Mouse (Mus musculus): ENCODE data around the gene Lhpp. TPM values are rescaled to one million over a fixed set of nuclear protein-coding genes. Genes with fewer than 3 reads are reported as not detected.
A peak's percentile ranks its signal among the peaks of the same experiment; 100 is the strongest.

Lhpp gene
- polyA plus RNA-seq, 1 experiment from 2014 or later: 23.7 TPM

DNA sequence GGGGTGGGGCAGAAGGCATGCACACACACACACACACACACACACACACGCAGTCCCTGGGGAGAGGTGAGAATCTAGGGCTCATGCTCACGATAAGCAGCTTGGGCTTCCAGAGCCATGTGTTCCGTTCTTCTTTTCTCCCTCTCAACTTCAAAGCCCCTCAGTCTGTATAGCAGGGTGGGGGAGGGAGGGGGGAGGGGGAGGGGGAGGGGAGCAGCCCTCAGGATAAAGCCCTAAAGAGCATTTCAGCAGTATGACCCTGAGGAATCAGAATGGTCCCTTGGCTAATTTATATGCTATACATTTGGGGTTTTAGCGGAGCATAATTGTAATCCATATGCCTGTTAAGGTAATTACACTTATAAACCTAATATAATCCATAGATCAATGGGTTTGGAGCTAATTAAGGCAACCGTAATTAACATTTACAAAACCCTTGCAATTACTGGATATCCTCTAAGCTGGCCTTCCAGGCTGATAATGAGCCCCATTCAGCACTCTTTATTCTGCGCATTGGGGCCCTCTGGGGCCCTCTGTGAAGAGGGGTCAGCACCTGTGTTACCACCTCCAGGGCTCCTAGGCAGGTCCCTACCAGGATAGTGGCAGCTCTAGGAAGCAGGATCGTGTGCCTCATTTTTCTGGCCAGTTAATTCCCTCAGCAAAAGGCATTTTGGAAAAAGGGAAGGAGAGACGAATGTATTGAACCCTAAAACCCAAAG, 55.4 kb downstream of the Lhpp start:
- Histone ChIP-seq H3K4me2 (ENCODE audit: low read depth, low read length) (no peak overlapping the region), H3K27me3 (ENCODE audit: control insufficient read depth, insufficient read depth, low read length) (no peaks in the 10 kb centered on the region), H3K4me1 (ENCODE audit: control insufficient read depth, insufficient read depth, low read length) (peaks cover 20% of the 10 kb centered on the region), H3K36me3 (ENCODE audit: control insufficient read depth, insufficient read depth) (no peaks in the 10 kb centered on the region), H3K27ac (ENCODE audit: low read length) (no peak overlapping the region), H3K9ac (ENCODE audit: low read length) (no peak overlapping the region), H3K4me3 (ENCODE audit: low read length) (no peak overlapping the region), H3K9me3 (replicated peaks; ENCODE audit: control insufficient read depth, low read length) (no peaks in the 10 kb centered on the region)
- WGBS: 68% methylated on average over 8 of the region's 8 CpGs
- no peak for ATAC-seq (replicated peaks; ENCODE audit: extremely low read depth, insufficient read depth, low FRiP score)

DNA sequence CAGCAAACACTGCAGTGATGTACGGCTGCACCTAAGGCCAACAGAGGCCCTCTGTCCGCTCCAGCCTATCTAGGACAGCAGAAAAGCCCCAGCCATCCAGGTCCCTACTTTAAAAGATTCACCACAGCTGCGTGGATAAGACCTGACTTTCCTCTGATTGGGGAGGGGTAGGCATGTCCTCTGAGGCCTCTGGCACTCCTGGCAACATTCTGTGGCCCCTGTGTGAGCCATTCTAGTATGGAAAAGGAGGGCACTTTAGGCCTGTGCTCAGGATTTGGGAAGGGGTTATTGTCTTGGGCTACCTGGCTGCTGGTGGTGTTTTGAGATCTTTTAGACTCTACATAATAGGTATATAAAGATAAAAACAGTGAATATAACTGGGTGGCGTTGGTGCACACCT, 56.1 kb downstream of the Lhpp start:
- H3K36me3 ChIP-seq (ENCODE audit: control insufficient read depth, insufficient read depth): no peaks in the 10 kb centered on the region
- no peak overlapping the region for H3K9ac ChIP-seq (ENCODE audit: low read length)
- ATAC-seq (replicated peaks; ENCODE audit: extremely low read depth, insufficient read depth, low FRiP score): no peak

DNA sequence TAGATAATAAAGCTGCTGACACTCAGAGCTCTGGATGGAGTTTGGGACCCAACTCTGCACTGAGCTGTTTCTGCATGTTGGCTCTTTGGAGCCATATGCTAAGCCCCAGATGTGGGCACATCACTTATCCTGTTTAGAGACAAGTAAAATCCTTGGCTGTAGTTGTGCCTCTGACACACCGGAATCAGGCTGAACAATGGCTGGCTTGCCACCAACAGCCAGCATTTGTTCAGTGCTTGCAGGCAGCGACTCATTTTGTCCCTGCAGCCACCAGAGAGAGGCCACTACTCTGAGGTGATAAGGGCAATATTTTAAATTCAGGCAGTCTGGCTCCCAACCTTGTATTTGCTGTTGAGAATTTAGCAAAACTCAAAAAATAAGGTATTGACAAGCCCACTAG, 58.2 kb downstream of the Lhpp start:
- Histone ChIP-seq H3K9ac (ENCODE audit: low read length) (no peak overlapping the region), H3K27me3 (ENCODE audit: control insufficient read depth, insufficient read depth, low read length) (no peaks in the 10 kb centered on the region), H3K4me3 (ENCODE audit: low read length) (no peak overlapping the region), H3K27ac (ENCODE audit: low read length) (peak overlapping the region; percentile 47), H3K4me1 (ENCODE audit: control insufficient read depth, insufficient read depth, low read length) (peaks cover 9% of the 10 kb centered on the region), H3K9me3 (replicated peaks; ENCODE audit: control insufficient read depth, low read length) (no peaks in the 10 kb centered on the region), H3K36me3 (ENCODE audit: control insufficient read depth, insufficient read depth) (no peaks in the 10 kb centered on the region), H3K4me2 (ENCODE audit: low read depth, low read length) (no peak overlapping the region)
- 30% methylated on average over 2 of the region's 2 CpGs for WGBS
- peak; percentile 38; the same call in 1 of the 2 replicates for ATAC-seq (replicated peaks; ENCODE audit: extremely low read depth, insufficient read depth, low FRiP score)

More for the DNA sequence above, 56.1 kb downstream of the Lhpp start:
- Histone ChIP-seq H3K27ac (ENCODE audit: low read length) (no peak overlapping the region), H3K9me3 (replicated peaks; ENCODE audit: control insufficient read depth, low read length) (no peaks in the 10 kb centered on the region), H3K4me2 (ENCODE audit: low read depth, low read length) (no peak overlapping the region), H3K4me3 (ENCODE audit: low read length) (no peak overlapping the region), H3K4me1 (ENCODE audit: control insufficient read depth, insufficient read depth, low read length) (peaks cover 14% of the 10 kb centered on the region), H3K27me3 (ENCODE audit: control insufficient read depth, insufficient read depth, low read length) (no peaks in the 10 kb centered on the region)
- WGBS: 78% methylated on average over 4 of the region's 4 CpGs

DNA sequence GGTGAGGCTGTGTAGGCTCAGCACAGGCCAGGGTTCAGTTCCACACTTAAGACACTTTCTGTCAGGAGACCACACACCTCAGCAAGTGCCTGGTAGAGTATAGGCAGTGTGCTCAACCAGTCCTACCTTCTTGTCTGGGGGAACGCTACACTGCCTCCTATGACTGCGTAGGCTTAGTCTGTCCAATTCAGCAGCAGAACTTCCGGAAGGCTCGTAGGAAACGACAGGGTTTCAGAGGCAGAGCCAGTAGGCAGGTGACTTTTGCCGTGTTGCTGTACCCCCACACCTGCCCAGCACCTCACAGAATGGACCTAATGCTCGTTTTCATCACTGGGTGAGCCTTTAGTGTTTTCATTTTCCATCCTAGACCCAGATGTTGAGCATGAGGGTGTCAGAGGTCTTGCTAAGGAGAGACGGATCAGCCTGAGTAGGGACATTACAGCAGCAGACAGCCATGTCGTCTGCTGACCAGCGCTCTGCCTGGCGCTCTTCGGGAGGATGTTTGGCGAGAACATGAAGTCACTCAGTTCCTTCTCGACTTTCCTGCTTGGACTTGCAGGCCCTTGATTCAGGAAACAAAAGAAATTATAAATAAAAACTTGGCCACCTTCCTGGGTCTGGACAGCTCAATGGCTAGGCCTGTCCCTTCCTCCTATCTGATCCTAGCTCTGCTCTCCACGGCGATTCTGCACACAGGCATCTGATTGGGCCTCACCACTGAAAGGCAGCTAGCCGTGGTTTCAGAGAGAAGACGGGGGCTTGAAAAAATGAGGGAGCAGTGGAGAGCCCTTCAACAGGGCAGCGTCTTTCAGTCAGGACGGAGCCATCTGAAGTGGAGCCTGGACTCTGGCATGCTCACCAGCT, 59.8 kb downstream of the Lhpp start:
- 71% methylated on average over 20 of the region's 20 CpGs for WGBS

DNA sequence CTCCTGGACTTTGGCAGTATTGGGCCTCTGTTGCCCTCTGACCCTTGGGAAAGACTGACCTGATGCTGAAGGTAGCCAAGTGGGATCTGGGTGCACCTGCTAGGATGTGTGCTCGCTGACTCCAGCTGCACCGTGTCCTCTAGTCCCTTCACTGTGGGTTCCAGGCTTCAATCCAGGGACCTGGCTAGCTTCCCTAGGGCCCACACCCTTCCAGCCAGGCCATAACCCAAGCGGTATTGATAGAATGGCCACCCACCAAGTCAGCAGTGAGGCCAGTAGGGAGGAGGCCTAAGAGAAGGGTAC, 60.4 kb downstream of the Lhpp start:
- Histone ChIP-seq H3K27me3 (ENCODE audit: control insufficient read depth, insufficient read depth, low read length) (no peaks in the 10 kb centered on the region), H3K27ac (ENCODE audit: low read length) (peak overlapping the region; percentile 13), H3K4me3 (ENCODE audit: low read length) (no peak overlapping the region), H3K9ac (ENCODE audit: low read length) (no peak overlapping the region), H3K4me1 (ENCODE audit: control insufficient read depth, insufficient read depth, low read length) (peaks cover 20% of the 10 kb centered on the region), H3K36me3 (ENCODE audit: control insufficient read depth, insufficient read depth) (no peaks in the 10 kb centered on the region), H3K4me2 (ENCODE audit: low read depth, low read length) (no peak overlapping the region), H3K9me3 (replicated peaks; ENCODE audit: control insufficient read depth, low read length) (no peaks in the 10 kb centered on the region)
- ATAC-seq (replicated peaks; ENCODE audit: extremely low read depth, insufficient read depth, low FRiP score): no peak
- WGBS: 73% methylated on average over 3 of the region's 3 CpGs

More for the DNA sequence above, 59.8 kb downstream of the Lhpp start:
- Histone ChIP-seq H3K4me2 (ENCODE audit: low read depth, low read length) (no peak overlapping the region), H3K27ac (ENCODE audit: low read length) (peak overlapping the region; percentile 66), H3K9ac (ENCODE audit: low read length) (no peak overlapping the region), H3K4me1 (ENCODE audit: control insufficient read depth, insufficient read depth, low read length) (peaks cover 20% of the 10 kb centered on the region), H3K4me3 (ENCODE audit: low read length) (no peak overlapping the region), H3K27me3 (ENCODE audit: control insufficient read depth, insufficient read depth, low read length) (no peaks in the 10 kb centered on the region), H3K9me3 (replicated peaks; ENCODE audit: control insufficient read depth, low read length) (no peaks in the 10 kb centered on the region), H3K36me3 (ENCODE audit: control insufficient read depth, insufficient read depth) (no peaks in the 10 kb centered on the region)
- no peak for ATAC-seq (replicated peaks; ENCODE audit: extremely low read depth, insufficient read depth, low FRiP score)

DNA sequence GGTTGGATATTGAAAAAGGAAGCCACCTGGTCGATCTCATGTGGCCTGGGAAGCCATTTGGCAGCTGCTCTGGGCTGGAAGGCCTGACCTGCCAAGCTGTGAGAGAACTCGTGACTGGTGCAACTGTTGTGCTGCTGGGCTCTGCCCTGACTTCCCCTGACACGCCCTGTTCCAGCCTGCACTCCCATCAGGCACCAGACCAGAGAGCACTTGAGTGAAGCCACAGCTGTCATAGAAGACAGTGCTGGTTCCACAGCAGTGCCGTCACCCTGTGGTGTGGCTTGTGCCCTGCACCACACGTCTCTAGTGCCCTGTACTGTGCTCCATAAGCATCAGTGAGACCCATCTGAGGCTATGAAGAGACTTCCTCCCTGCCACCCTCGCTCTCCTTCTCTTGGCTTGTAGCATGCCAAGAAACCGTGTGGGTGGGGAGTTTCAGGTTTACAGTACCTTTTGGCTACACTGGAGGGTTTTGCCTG, 62.1 kb downstream of the Lhpp start:
- no peak overlapping the region for H3K4me3 ChIP-seq (ENCODE audit: low read length)
- H3K4me1 ChIP-seq (ENCODE audit: control insufficient read depth, insufficient read depth, low read length): peaks cover 20% of the 10 kb centered on the region
- peak overlapping the region; percentile 1; the same call in 1 of the 2 replicates for H3K27ac ChIP-seq (ENCODE audit: low read length)
- 0 out of 2 replicates have a peak, but pooled peaks have one; percentile 10 for ATAC-seq (replicated peaks; ENCODE audit: extremely low read depth, insufficient read depth, low FRiP score)
- H3K36me3 ChIP-seq (ENCODE audit: control insufficient read depth, insufficient read depth): no peaks in the 10 kb centered on the region
- no peaks in the 10 kb centered on the region for H3K27me3 ChIP-seq (ENCODE audit: control insufficient read depth, insufficient read depth, low read length)
- 55% methylated on average over 7 of the region's 7 CpGs for WGBS
- H3K9me3 ChIP-seq (replicated peaks; ENCODE audit: control insufficient read depth, low read length): no peaks in the 10 kb centered on the region
- no peak overlapping the region for H3K9ac ChIP-seq (ENCODE audit: low read length)
- H3K4me2 ChIP-seq (ENCODE audit: low read depth, low read length): no peak overlapping the region

DNA sequence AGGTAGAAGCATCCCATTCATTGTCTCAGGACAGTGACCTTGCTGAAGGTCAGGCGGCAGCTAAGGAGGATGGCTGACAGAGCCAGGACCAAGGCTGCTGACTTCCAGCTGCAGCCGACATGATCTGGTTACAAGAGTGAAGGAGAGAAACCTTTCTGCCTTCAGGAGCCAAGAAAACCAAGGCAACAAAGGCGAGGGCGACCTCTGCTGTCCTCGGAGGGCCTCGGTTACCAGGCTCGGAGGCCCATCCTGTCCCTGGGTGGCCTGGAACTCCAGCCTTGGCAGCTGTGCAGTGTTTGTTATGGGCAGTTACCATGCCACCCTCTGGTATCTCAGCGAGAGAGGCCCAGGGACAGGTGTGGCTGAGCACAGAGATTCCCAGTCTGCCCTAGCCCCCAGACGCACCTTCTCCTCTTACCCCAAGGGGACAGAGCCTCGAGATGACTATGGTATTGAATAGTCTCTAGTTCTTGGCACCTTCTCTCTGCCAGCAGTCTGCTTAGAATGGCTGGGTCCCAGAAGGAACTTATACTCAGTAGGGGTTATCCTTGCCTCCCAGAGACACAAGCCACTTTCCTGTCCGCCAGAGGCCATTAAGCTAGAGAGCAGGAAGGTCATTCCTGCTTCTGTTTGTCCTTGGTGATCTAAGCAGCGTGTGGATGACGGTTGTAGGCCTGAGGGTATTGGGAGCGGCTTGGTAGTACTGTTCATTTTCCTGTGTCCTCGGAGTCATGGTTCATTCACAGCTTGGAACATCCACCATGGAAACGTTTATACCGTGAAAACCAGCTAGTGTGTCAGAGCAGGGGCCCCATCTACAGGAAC, 63.7 kb downstream of the Lhpp start:
- no peaks in the 10 kb centered on the region for H3K9me3 ChIP-seq (replicated peaks; ENCODE audit: control insufficient read depth, low read length)
- no peaks in the 10 kb centered on the region for H3K36me3 ChIP-seq (ENCODE audit: control insufficient read depth, insufficient read depth)
- no peak overlapping the region for H3K4me3 ChIP-seq (ENCODE audit: low read length)
- no peak overlapping the region for H3K9ac ChIP-seq (ENCODE audit: low read length)
- H3K27me3 ChIP-seq (ENCODE audit: control insufficient read depth, insufficient read depth, low read length): no peaks in the 10 kb centered on the region
- peaks cover 18% of the 10 kb centered on the region for H3K4me1 ChIP-seq (ENCODE audit: control insufficient read depth, insufficient read depth, low read length)
- WGBS: 38% methylated on average over 17 of the region's 17 CpGs
- no peak overlapping the region for H3K4me2 ChIP-seq (ENCODE audit: low read depth, low read length)
- H3K27ac ChIP-seq (ENCODE audit: low read length): peak overlapping the region; percentile 72
- peak; percentile 90 for ATAC-seq (replicated peaks; ENCODE audit: extremely low read depth, insufficient read depth, low FRiP score)

DNA sequence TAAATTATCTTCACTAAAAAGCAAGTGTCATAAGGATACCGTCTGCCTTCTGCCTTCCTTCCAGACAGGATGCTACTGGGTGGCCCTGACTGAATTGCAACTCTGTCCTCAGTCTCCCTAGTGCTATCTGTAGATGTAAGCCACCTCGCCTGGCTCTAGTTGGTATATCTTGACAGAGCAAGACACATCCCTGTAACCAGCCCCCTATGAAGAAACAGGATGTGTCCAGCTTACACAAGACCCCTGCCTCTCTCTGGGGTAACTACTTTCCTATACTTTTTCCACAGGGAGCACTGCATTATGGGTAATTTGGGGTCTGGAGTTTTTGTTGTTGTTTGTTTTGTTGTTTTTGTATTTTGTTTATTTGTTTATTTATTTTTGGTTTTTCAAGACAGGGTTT, 65.5 kb downstream of the Lhpp start:
- H3K36me3 ChIP-seq (ENCODE audit: control insufficient read depth, insufficient read depth): no peaks in the 10 kb centered on the region
- H3K9ac ChIP-seq (ENCODE audit: low read length): no peak overlapping the region
- no peak overlapping the region for H3K4me2 ChIP-seq (ENCODE audit: low read depth, low read length)
- H3K27me3 ChIP-seq (ENCODE audit: control insufficient read depth, insufficient read depth, low read length): no peaks in the 10 kb centered on the region
- no peak overlapping the region for H3K27ac ChIP-seq (ENCODE audit: low read length)
- WGBS: 70% methylated on average over 2 of the region's 2 CpGs
- peaks cover 18% of the 10 kb centered on the region for H3K4me1 ChIP-seq (ENCODE audit: control insufficient read depth, insufficient read depth, low read length)
- H3K9me3 ChIP-seq (replicated peaks; ENCODE audit: control insufficient read depth, low read length): no peaks in the 10 kb centered on the region
- ATAC-seq (replicated peaks; ENCODE audit: extremely low read depth, insufficient read depth, low FRiP score): no peak
- H3K4me3 ChIP-seq (ENCODE audit: low read length): no peak overlapping the region
